Mouse (Mus musculus) ES-E14 (cell line): ENCODE results near the gene Haus7. TPM values are rescaled to one million over a fixed set of nuclear protein-coding genes. Genes with fewer than 3 reads are reported as not detected.

Experiments used
- DNase-seq: peaks from one replicate; pipeline ENCODE4 v3.0.0-alpha.2; 2013; ENCODE audit warnings: low read depth, low spot score
- H3K27ac ChIP-seq: 2 replicates; pipeline ENCODE4 v1.5.1; 2012; ENCODE audit warnings: low read depth, mild to moderate bottlenecking, low read length, moderate library complexity, mixed read lengths; ENCODE audit not compliant: poor library complexity, insufficient read depth, severe bottlenecking
- H3K36me3 ChIP-seq: 2 replicates; pipeline ENCODE4 v1.6.1; 2012; ENCODE audit warnings: mild to moderate bottlenecking, low read length, moderate library complexity, mixed read lengths; ENCODE audit not compliant: control insufficient read depth, poor library complexity, insufficient read depth, severe bottlenecking
- H3K4me1 ChIP-seq, 2 experiments: fragments of 150-350 bp in 1 of 2; sonication (generic) in 1 of 2; 2 replicates each; pipeline ENCODE4 v1.6.1; 2012; ENCODE audit warnings: low read length in 2 of 2, mild to moderate bottlenecking in 1 of 2, mixed read lengths in 1 of 2; ENCODE audit not compliant: control insufficient read depth in 2 of 2, insufficient read depth in 2 of 2, poor library complexity in 1 of 2
- H3K4me3 ChIP-seq, 2 experiments: fragments of 150-350 bp in 1 of 2; sonication (generic) in 1 of 2; 2 replicates each; pipeline ENCODE4 v1.5.1; 2012; ENCODE audit warnings: low read length in 2 of 2, low read depth in 1 of 2, mild to moderate bottlenecking in 1 of 2, mixed read lengths in 1 of 2; ENCODE audit not compliant: insufficient read depth in 1 of 2, poor library complexity in 1 of 2, severe bottlenecking in 1 of 2
- H3K9ac ChIP-seq: 2 replicates; pipeline ENCODE4 v1.6.1; 2012; ENCODE audit warnings: low read depth, mild to moderate bottlenecking, low read length, mixed read lengths; ENCODE audit not compliant: poor library complexity, insufficient read depth, severe bottlenecking
- H3K9me3 ChIP-seq: fragments of 150-350 bp; sonication (generic); 2 replicates; pipeline ENCODE4 v1.6.1; 2012; ENCODE audit warnings: low read depth, mild to moderate bottlenecking, low read length; ENCODE audit not compliant: control insufficient read depth, insufficient read depth
- CHD2 ChIP-seq: IDR thresholded peaks from 2 replicates; pipeline ENCODE4 v1.6.1; 2014; ENCODE audit warnings: mild to moderate bottlenecking, low read depth, low read length, inconsistent platforms
- HCFC1 ChIP-seq: IDR thresholded peaks from 2 replicates; pipeline ENCODE4 v1.6.1; 2012; ENCODE audit warnings: low read length, inconsistent platforms, borderline replicate concordance; ENCODE audit not compliant: insufficient read depth
- MAFK ChIP-seq: IDR thresholded peaks from 2 replicates; pipeline ENCODE4 v1.6.1; 2014; ENCODE audit warnings: mild to moderate bottlenecking, low read depth, low read length, inconsistent platforms; ENCODE audit not compliant: insufficient read depth
- ZC3H11A ChIP-seq: IDR thresholded peaks from 2 replicates; pipeline ENCODE4 v1.6.1; 2012; ENCODE audit warnings: low read depth, mild to moderate bottlenecking, inconsistent platforms, low read length, borderline replicate concordance
- ZNF384 ChIP-seq: IDR thresholded peaks from 2 replicates; pipeline ENCODE4 v1.6.1; 2012; ENCODE audit warnings: low read depth, low read length, inconsistent platforms
- in situ Hi-C, 2 experiments: fragments of 600-800 bp; cut with MboI; formaldehyde crosslinking; loops; one replicate each; pipeline ENCODE4 v1.15.1; 2025; ENCODE audit warnings: low sequenced_read_pairs in 2 of 2, inconsistent platforms in 1 of 2; ENCODE audit not compliant: unreplicated experiment in 2 of 2
- total RNA-seq: library from RNA; depleted of rRNA; stranded (reverse); fragments of 300-350 nt; gene quantifications from 2 replicates; pipeline ENCODE4 v1.2.3, GENCODE M21; 2012

The Haus7 gene
- total RNA-seq, 1 experiment, result 31.1 TPM

- in situ Hi-C loops, result no loop called here
Observed at GRCm38 (mm10) chrX:73490804-73491203, 32.0 kb upstream of the Haus7 start.

DNA sequence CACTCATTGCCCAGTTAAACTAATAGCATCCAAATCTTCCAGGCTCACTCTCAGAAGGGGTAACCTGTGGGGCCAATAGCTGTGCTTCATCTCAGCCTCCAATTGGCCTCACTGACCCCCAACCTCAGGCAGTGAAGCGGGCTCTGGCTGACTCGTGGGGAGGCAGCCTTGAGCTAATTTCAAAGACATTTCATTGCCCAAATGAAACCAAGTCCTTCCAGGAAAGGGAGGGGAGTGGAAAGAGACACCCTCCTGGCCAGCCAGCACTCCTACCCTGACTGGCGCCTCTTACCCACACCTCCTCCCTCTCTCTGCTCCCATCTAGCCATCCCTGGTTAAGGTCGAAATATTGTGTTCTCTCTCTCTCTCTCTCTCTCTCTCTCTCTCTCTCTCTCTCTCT lies 31.3 kb upstream of the Haus7 start:
- H3K4me3 ChIP-seq, result no peak overlapping the region
- no peaks in the 10 kb centered on the region for H3K36me3 ChIP-seq
- H3K4me1 ChIP-seq, result no peaks in the 10 kb centered on the region
- no peak overlapping the region for H3K27ac ChIP-seq
- no peaks in the 10 kb centered on the region for H3K9me3 ChIP-seq
- no peak overlapping the region for H3K9ac ChIP-seq
- in situ Hi-C loops, result no loop called here
- DNase-seq, result no peak
- no peak for TF ChIP-seq HCFC1

More at GRCm38 (mm10) chrX:73490804-73491203, 32.0 kb upstream of the Haus7 start:
- H3K27ac ChIP-seq, result no peak overlapping the region
- no peak overlapping the region for H3K4me3 ChIP-seq
- no peak overlapping the region for H3K9ac ChIP-seq
- TF ChIP-seq CHD2 (no peak), MAFK (no peak)
- H3K9me3 ChIP-seq, result no peaks in the 10 kb centered on the region
- H3K36me3 ChIP-seq, result no peaks in the 10 kb centered on the region
- DNase-seq, result no peak
- H3K4me1 ChIP-seq, result no peaks in the 10 kb centered on the region

GRCm38 (mm10) chrX:73486920-73487319 lies 28.1 kb upstream of the Haus7 start:
- Histone ChIP-seq H3K4me3 (no peak overlapping the region), H3K36me3 (no peaks in the 10 kb centered on the region), H3K9ac (no peak overlapping the region), H3K4me1 (no peaks in the 10 kb centered on the region), H3K27ac (no peak overlapping the region), H3K9me3 (no peaks in the 10 kb centered on the region)
- in situ Hi-C loops, result no loop called here
- no peak for DNase-seq
- TF ChIP-seq MAFK (no peak), CHD2 (no peak), ZNF384 (no peak), HCFC1 (no peak), ZC3H11A (no peak)

GRCm38 (mm10) chrX:73484870-73485269 lies 26.0 kb upstream of the Haus7 start:
- Histone ChIP-seq H3K9me3 (no peaks in the 10 kb centered on the region), H3K9ac (no peak overlapping the region), H3K36me3 (no peaks in the 10 kb centered on the region), H3K4me3 (no peak overlapping the region), H3K27ac (no peak overlapping the region), H3K4me1 (no peaks in the 10 kb centered on the region)
- no peak for TF ChIP-seq MAFK
- no peak for TF ChIP-seq ZNF384
- no peak for TF ChIP-seq ZC3H11A
- no peak for TF ChIP-seq CHD2
- TF ChIP-seq HCFC1, result no peak
- in situ Hi-C loops, result no loop called here
- no peak for DNase-seq

- in situ Hi-C loops, result no loop called here
- H3K9me3 ChIP-seq, result no peaks in the 10 kb centered on the region
- no peaks in the 10 kb centered on the region for H3K36me3 ChIP-seq
- no peak overlapping the region for H3K9ac ChIP-seq
- H3K27ac ChIP-seq, result no peak overlapping the region
- TF ChIP-seq ZNF384 (no peak), CHD2 (no peak), ZC3H11A (no peak), MAFK (no peak), HCFC1 (no peak)
- H3K4me3 ChIP-seq, result no peak overlapping the region
- no peak for DNase-seq
- no peaks in the 10 kb centered on the region for H3K4me1 ChIP-seq
Observed at GRCm38 (mm10) chrX:73484076-73484475, 25.2 kb upstream of the Haus7 start.
